Mouse (Mus musculus): ENCODE measurements around the gene Hbs1l.

GRCm38 (mm10) chr10:21363297-21363696 lies 67.5 kb downstream of the Hbs1l start:
- TF ChIP-seq CTCF (IDR thresholded peaks at IDR 0.05; ENCODE audit: insufficient read depth, low read depth, low read length) (no peak), POLR2A (IDR thresholded peaks at IDR 0.05; ENCODE audit: insufficient read depth, low read depth, low read length) (no peak)
